Mouse (Mus musculus) mesoderm, embryonic 11.5 days (tissue): ENCODE results near the gene Capza1.
"Not testable (repeated sequence)": the region's sequence is repeated elsewhere in the genome, so short reads cannot be mapped to it uniquely, and the experiment has no call there.

ENCODE experiments used
- DNase-seq: peaks from one replicate; pipeline ENCODE4 v3.0.0-alpha.2; 2012; ENCODE audit warnings: low read depth, low spot score

Gene Capza1

GRCm38 (mm10) chr3:104817481-104817990, 46.8 kb downstream of the Capza1 start:
- peak; percentile 62 for DNase-seq

GRCm38 (mm10) chr3:104816130-104816529, 48.2 kb downstream of the Capza1 start:
- no peak for DNase-seq

GRCm38 (mm10) chr3:104815346-104815745, 49.0 kb downstream of the Capza1 start:
- DNase-seq: no peak

- no peak for DNase-seq
Measured at GRCm38 (mm10) chr3:104814746-104815145, 49.6 kb downstream of the Capza1 start.

GRCm38 (mm10) chr3:104813227-104813626, 51.1 kb downstream of the Capza1 start:
- not testable (repeated sequence) for DNase-seq

GRCm38 (mm10) chr3:104812254-104812653, 52.1 kb downstream of the Capza1 start:
- DNase-seq: no peak

- DNase-seq: no peak
Measured at GRCm38 (mm10) chr3:104811752-104812151, 52.6 kb downstream of the Capza1 start.

GRCm38 (mm10) chr3:104805539-104805938, 58.8 kb downstream of the Capza1 start:
- DNase-seq: no peak

- no peak for DNase-seq
Measured at GRCm38 (mm10) chr3:104804312-104804711, 60.0 kb downstream of the Capza1 start.

GRCm38 (mm10) chr3:104801481-104801880, 62.8 kb downstream of the Capza1 start:
- DNase-seq: no peak

GRCm38 (mm10) chr3:104800681-104801080, 63.6 kb downstream of the Capza1 start:
- DNase-seq: no peak

- DNase-seq: no peak
Measured at GRCm38 (mm10) chr3:104796430-104797082, 67.7 kb downstream of the Capza1 start.

- DNase-seq: no peak
Measured at GRCm38 (mm10) chr3:104795661-104796340, 68.5 kb downstream of the Capza1 start.

GRCm38 (mm10) chr3:104794953-104795470, 69.3 kb downstream of the Capza1 start:
- no peak for DNase-seq

GRCm38 (mm10) chr3:104793871-104794828, 70.2 kb downstream of the Capza1 start:
- peak; percentile 95 for DNase-seq

- DNase-seq: no peak
Measured at GRCm38 (mm10) chr3:104792360-104793270, 71.7 kb downstream of the Capza1 start.

GRCm38 (mm10) chr3:104791671-104792070, 72.6 kb downstream of the Capza1 start:
- DNase-seq: no peak

- no peak for DNase-seq
Measured at GRCm38 (mm10) chr3:104791017-104791416, 73.3 kb downstream of the Capza1 start.

- peak; percentile 54 for DNase-seq
Measured at GRCm38 (mm10) chr3:104790401-104790937, 73.8 kb downstream of the Capza1 start.

- DNase-seq: no peak
Measured at GRCm38 (mm10) chr3:104789822-104790221, 74.5 kb downstream of the Capza1 start.
